Mouse (Mus musculus): ENCODE measurements around the gene Pax3. TPM values are rescaled to one million over a fixed set of nuclear protein-coding genes. Genes with fewer than 3 reads are reported as not detected.

Pax3 gene
- polyA plus RNA-seq, 1 experiment = 6.4 TPM

DNA sequence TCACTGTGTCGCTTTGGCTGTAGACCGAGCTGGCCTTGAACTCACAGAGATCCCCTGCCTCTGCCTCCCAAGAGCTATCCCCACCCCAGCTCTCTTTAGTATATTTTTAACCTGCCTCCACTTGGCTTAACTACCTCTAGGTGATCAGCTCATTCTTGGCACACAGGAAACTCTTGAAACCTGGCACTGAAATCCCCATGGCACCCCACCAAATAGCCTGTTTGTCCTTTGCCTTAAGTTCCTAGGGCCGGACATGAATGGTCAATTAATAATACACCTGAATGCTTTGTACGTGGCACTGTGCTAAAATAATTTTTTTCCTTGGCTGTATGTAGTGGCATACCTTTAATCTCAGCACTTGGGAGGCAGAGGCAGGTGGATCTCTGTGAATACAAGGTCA, 41.1 kb downstream of the Pax3 start:
- Histone ChIP-seq H3K4me3 (ENCODE audit: insufficient read depth, low read length) (no peak overlapping the region), H3K27ac (ENCODE audit: insufficient read depth, low read length) (no peak overlapping the region), H3K4me1 (ENCODE audit: control insufficient read depth, insufficient read depth, low read length) (no peaks in the 10 kb centered on the region)
- TF ChIP-seq POLR2A (IDR thresholded peaks at IDR 0.05; ENCODE audit: low read depth, low read length) (no peak), CTCF (IDR thresholded peaks at IDR 0.05; ENCODE audit: borderline replicate concordance, insufficient read depth, low read length) (no peak)

DNA sequence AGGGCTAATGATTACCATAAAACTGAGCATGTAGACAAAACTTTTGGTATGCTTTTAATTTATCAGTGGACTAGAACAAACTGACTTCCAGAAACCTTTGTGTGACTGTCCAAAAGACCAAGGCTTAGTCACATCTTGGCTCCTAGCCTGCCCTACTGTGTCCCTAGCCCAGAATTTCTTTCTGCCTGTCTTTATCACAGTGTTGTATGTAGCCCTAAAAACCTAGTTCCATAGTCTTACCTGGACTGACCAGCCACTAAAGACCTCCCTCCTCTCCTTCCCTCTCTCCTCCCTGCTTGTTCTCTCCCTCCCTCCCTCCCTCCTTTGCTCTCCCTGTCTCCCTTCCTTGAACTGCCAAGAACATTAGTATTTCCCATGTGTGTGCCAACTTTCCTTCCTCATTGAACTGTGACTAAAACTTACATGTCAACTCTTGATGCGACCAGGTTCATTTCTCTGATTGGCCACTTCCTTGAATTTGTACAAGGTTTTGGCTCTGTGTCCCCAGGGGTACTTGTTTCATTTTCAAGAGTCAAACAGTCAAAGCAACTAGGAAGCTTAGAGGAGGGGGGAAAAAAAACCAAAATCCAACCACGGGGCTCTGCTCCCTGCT, 48.8 kb downstream of the Pax3 start:
- no peak overlapping the region for H3K4me3 ChIP-seq (ENCODE audit: insufficient read depth, low read length)
- no peak overlapping the region for H3K27ac ChIP-seq (ENCODE audit: insufficient read depth, low read length)
- peaks cover 4% of the 10 kb centered on the region for H3K4me1 ChIP-seq (ENCODE audit: control insufficient read depth, insufficient read depth, low read length)
- no peak for TF ChIP-seq POLR2A (IDR thresholded peaks at IDR 0.05; ENCODE audit: low read depth, low read length)
- no peak for TF ChIP-seq CTCF (IDR thresholded peaks at IDR 0.05; ENCODE audit: borderline replicate concordance, insufficient read depth, low read length)

DNA sequence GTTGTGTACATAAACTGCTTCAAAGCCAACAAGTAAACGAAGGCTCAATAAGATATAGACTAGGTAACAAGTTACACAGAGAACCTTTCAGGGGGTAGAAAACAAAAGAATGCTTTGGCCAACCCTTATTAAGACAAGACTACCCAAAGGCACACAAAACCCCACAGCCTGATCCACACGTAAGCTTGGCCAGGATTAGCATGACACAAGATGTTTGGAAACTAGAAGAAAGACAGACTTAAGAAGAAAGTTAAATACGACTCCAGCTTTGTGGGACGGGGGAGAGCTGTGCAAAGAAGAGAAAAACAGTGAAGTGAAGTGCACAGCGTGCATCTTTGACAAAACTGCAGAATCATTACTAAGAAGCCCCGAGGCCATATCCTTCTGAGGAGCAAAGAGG, 53.5 kb downstream of the Pax3 start:
- TF ChIP-seq CTCF (IDR thresholded peaks at IDR 0.05; ENCODE audit: borderline replicate concordance, insufficient read depth, low read length) = no peak
- no peak for TF ChIP-seq POLR2A (IDR thresholded peaks at IDR 0.05; ENCODE audit: low read depth, low read length)
- no peak overlapping the region for H3K4me3 ChIP-seq (ENCODE audit: insufficient read depth, low read length)
- H3K27ac ChIP-seq (ENCODE audit: insufficient read depth, low read length) = no peak overlapping the region
- peaks cover 2% of the 10 kb centered on the region for H3K4me1 ChIP-seq (ENCODE audit: control insufficient read depth, insufficient read depth, low read length)

DNA sequence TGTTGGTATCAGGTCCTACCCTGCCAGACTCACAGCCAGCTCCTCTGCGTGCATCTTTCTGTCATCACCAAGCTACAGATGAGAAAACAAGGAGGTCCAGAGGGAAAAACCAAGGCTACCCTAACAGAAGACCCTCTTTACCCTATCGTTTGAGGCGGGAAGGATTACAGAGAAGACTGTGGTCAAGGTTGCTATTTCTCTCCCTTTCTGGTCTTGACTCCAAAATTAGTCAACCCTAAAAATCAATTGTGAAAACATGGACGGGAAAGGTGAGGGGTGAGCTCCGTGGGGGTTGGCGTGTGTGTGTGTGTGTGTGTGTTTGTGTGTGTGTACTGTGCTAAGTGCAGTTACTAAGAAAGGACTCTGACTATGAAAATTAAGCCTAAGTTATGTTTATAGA, 54.0 kb downstream of the Pax3 start:
- TF ChIP-seq POLR2A (IDR thresholded peaks at IDR 0.05; ENCODE audit: low read depth, low read length) (no peak), CTCF (IDR thresholded peaks at IDR 0.05; ENCODE audit: borderline replicate concordance, insufficient read depth, low read length) (no peak)
- Histone ChIP-seq H3K27ac (ENCODE audit: insufficient read depth, low read length) (no peak overlapping the region), H3K4me3 (ENCODE audit: insufficient read depth, low read length) (no peak overlapping the region), H3K4me1 (ENCODE audit: control insufficient read depth, insufficient read depth, low read length) (no peaks in the 10 kb centered on the region; the same call in 1 of the 2 replicates)

DNA sequence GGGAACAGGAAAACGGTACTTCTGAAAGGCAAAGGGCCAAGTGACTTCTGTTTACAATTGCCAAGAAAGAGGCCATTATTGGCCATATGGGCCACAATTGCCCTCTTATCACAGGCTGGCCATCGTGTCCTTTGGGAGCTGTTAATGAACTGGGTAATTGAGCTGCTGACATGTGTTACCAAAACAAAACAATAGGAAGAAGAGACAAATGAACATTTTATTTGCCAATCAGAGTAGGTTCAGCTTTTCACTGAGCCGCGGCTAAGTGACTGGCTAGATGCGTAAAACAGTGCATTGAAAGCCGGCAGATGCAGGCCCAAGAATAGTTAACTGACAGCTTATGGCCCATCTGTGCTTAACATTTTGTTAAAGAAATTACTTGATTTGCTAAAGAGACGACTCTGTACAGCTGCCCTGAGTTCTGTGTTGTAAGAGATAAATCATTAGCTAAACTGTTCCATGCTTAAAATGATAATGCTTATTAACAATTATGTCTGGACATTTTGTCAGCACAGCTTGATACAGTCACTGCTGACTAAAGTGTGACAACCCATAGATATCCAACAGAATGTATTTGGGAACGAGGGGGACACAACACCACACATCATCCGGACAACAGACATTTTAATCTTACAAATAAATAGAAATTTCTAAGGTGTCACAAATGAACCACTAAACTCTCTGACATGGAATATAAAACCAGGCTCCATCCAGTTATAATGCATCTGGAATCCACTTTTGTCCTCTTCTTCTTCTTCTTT, 55.0 kb downstream of the Pax3 start:
- H3K4me1 ChIP-seq (ENCODE audit: control insufficient read depth, insufficient read depth, low read length) = no peaks in the 10 kb centered on the region; the same call in 1 of the 2 replicates
- H3K4me3 ChIP-seq (ENCODE audit: insufficient read depth, low read length) = no peak overlapping the region
- H3K27ac ChIP-seq (ENCODE audit: insufficient read depth, low read length) = no peak overlapping the region
- no peak for TF ChIP-seq CTCF (IDR thresholded peaks at IDR 0.05; ENCODE audit: borderline replicate concordance, insufficient read depth, low read length)
- TF ChIP-seq POLR2A (IDR thresholded peaks at IDR 0.05; ENCODE audit: low read depth, low read length) = no peak

GRCm38 (mm10) chr1:78141314-78141713, 55.6 kb downstream of the Pax3 start:
- no peak for TF ChIP-seq CTCF (IDR thresholded peaks at IDR 0.05; ENCODE audit: borderline replicate concordance, insufficient read depth, low read length)
- TF ChIP-seq POLR2A (IDR thresholded peaks at IDR 0.05; ENCODE audit: low read depth, low read length) = no peak
- Histone ChIP-seq H3K4me1 (ENCODE audit: control insufficient read depth, insufficient read depth, low read length) (no peaks in the 10 kb centered on the region), H3K27ac (ENCODE audit: insufficient read depth, low read length) (no peak overlapping the region)

GRCm38 (mm10) chr1:78140505-78141303, 56.2 kb downstream of the Pax3 start:
- no peak overlapping the region for H3K4me3 ChIP-seq (ENCODE audit: insufficient read depth, low read length)
- no peaks in the 10 kb centered on the region for H3K4me1 ChIP-seq (ENCODE audit: control insufficient read depth, insufficient read depth, low read length)
- TF ChIP-seq POLR2A (IDR thresholded peaks at IDR 0.05; ENCODE audit: low read depth, low read length) (no peak), CTCF (IDR thresholded peaks at IDR 0.05; ENCODE audit: borderline replicate concordance, insufficient read depth, low read length) (no peak)
- H3K27ac ChIP-seq (ENCODE audit: insufficient read depth, low read length) = no peak overlapping the region

More at GRCm38 (mm10) chr1:78141314-78141713, 55.6 kb downstream of the Pax3 start:
- no peak overlapping the region for H3K4me3 ChIP-seq (ENCODE audit: insufficient read depth, low read length)

DNA sequence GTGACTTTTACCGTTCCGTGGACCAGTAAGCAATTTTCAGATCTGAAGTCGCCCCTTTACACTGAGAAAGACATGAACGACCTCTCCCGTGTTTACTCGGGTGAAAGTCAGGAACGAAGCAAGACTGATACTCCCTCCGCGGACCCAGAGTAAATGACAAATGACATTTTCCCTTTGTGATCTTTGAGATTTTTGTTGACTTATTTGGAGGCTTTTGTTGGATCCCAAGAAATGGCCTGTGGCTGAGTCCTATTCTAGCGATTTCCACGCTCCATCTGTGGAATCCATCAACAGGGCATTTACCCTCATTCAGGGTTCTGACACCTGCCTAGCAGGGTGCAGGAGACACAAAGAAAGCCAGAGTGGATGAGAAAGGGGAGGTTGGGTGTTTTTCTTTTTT, 57.6 kb downstream of the Pax3 start:
- TF ChIP-seq CTCF (IDR thresholded peaks at IDR 0.05; ENCODE audit: borderline replicate concordance, insufficient read depth, low read length) (no peak), POLR2A (IDR thresholded peaks at IDR 0.05; ENCODE audit: low read depth, low read length) (no peak)
- Histone ChIP-seq H3K27ac (ENCODE audit: insufficient read depth, low read length) (no peak overlapping the region), H3K4me1 (ENCODE audit: control insufficient read depth, insufficient read depth, low read length) (no peaks in the 10 kb centered on the region), H3K4me3 (ENCODE audit: insufficient read depth, low read length) (no peak overlapping the region)

GRCm38 (mm10) chr1:78129267-78129666, 67.7 kb downstream of the Pax3 start:
- TF ChIP-seq POLR2A (IDR thresholded peaks at IDR 0.05; ENCODE audit: low read depth, low read length) (no peak), CTCF (IDR thresholded peaks at IDR 0.05; ENCODE audit: borderline replicate concordance, insufficient read depth, low read length) (no peak)
- no peak overlapping the region for H3K27ac ChIP-seq (ENCODE audit: insufficient read depth, low read length)

More at GRCm38 (mm10) chr1:78129267-78129666, 67.7 kb downstream of the Pax3 start:
- Histone ChIP-seq H3K4me3 (ENCODE audit: insufficient read depth, low read length) (no peak overlapping the region), H3K4me1 (ENCODE audit: control insufficient read depth, insufficient read depth, low read length) (no peaks in the 10 kb centered on the region)
